Mouse (Mus musculus): ENCODE data around the gene Ptpn1. TPM values are rescaled to one million over a fixed set of nuclear protein-coding genes. Genes with fewer than 3 reads are reported as not detected.

The Ptpn1 gene
- polyA plus RNA-seq, 1 experiment from 2014 or later = 59.5 TPM

DNA sequence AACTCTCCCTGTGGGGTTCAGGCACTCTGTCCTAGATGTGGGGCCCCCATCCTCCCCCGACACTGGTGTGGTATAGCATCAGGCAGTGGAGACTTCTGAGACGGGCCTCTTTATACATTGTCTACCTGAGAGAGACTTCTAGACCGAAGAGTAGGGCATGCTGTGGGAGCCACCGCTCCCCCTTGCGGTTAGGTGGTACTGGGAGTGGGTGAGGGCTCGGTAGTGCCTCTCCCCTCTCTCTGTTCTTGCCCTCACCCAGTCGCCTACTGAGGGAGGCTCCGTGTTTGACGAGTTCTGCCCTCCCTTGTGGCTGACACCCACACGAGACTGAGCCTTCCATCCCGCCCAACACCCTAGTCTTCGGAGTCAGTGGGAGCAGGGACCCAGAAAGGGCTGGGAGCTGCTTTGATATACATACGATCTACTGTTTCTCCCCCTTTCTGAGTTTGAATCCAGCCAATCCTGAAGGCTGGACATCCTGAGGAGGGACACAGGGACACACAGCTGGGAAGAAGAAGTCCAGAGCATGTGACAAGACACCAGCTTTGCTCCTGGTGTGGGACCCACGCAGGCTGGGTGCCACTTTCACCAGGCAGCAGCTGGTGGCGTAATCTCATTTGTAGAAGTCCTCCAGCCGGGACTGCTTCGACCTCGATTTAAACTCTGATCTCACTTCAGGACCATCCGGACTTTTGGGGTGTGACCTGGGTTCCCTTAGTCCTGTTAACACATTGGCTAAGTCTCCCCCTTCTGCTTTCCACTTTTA lies 64.2 kb downstream of the Ptpn1 start:
- H3K36me3 ChIP-seq = no peaks in the 10 kb centered on the region
- H3K27ac ChIP-seq (ENCODE audit: poor library complexity, severe bottlenecking) = no peak overlapping the region
- peaks cover 25% of the 10 kb centered on the region for H3K4me1 ChIP-seq (replicated peaks)
- no peak overlapping the region for H3K4me2 ChIP-seq
- H3K27me3 ChIP-seq (replicated peaks) = peaks cover 15% of the 10 kb centered on the region; the same call in 1 of the 2 replicates
- 56% methylated on average over 19 of the region's 19 CpGs for WGBS
- H3K9me3 ChIP-seq (replicated peaks) = peaks cover 6% of the 10 kb centered on the region; the same call in 1 of the 2 replicates
- ATAC-seq (ENCODE audit: insufficient number of reproducible peaks, low FRiP score) = no peak
- no peak overlapping the region for H3K9ac ChIP-seq
- no peak overlapping the region for H3K4me3 ChIP-seq

DNA sequence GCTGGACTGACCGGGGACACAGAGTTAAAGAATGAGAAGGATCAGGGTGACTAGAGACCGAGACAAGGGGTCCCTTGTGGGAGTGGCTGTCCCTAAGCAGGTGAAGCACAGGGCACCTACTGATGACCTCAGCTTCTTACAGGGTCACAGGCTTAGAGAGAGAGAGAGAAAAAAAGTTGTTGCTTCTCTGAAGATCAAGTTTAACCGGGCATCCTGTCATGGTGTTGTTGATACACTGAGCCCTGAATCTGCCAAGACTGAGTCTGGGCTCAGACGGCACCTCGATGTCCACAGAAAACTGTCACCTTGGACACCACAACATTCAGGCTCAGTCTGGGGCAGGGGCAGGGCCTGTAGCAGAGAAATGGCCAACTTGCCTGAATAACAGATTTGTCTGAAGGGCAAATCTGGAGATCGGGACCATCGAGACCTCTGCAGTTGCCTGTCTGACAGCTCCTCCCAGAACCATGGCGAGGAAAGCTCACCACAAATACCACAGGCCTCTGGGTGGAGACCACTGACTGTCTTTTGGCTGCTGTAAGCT lies 64.9 kb downstream of the Ptpn1 start:
- H3K4me3 ChIP-seq = no peak overlapping the region
- H3K36me3 ChIP-seq = no peaks in the 10 kb centered on the region
- H3K9me3 ChIP-seq (replicated peaks) = peaks cover 6% of the 10 kb centered on the region; the same call in 1 of the 2 replicates
- 41% methylated on average over 8 of the region's 8 CpGs for WGBS
- no peak for ATAC-seq (ENCODE audit: insufficient number of reproducible peaks, low FRiP score)
- H3K4me1 ChIP-seq (replicated peaks) = peaks cover 25% of the 10 kb centered on the region
- no peak overlapping the region for H3K4me2 ChIP-seq
- peaks cover 15% of the 10 kb centered on the region; the same call in 1 of the 2 replicates for H3K27me3 ChIP-seq (replicated peaks)
- no peak overlapping the region for H3K27ac ChIP-seq (ENCODE audit: poor library complexity, severe bottlenecking)
- H3K9ac ChIP-seq = no peak overlapping the region

DNA sequence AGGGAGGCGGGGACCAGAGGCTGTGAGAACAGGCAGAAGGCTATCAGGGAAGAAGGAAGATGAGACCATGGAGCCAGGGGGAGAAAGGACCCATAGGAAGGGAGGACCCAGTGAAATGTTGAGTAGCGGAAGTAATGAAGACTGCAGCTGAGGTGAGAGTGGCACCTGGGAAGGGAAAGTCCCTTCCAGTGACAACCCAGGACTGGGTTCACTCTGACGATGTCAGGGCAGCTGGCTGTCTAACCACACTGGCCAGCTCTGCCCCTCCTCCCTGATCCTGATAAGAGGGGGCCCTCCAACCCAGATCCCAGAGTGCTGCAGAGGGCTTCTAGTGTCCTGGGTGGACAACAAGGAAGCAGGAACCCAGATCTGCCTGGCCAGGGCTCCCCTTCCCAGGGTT lies 65.7 kb downstream of the Ptpn1 start:
- Histone ChIP-seq H3K9ac (no peak overlapping the region), H3K9me3 (replicated peaks) (peaks cover 6% of the 10 kb centered on the region; the same call in 1 of the 2 replicates), H3K27me3 (replicated peaks) (peaks cover 11% of the 10 kb centered on the region; the same call in 1 of the 2 replicates), H3K4me2 (no peak overlapping the region), H3K27ac (ENCODE audit: poor library complexity, severe bottlenecking) (no peak overlapping the region), H3K4me3 (no peak overlapping the region), H3K36me3 (no peaks in the 10 kb centered on the region), H3K4me1 (replicated peaks) (peaks cover 25% of the 10 kb centered on the region)
- no peak for ATAC-seq (ENCODE audit: insufficient number of reproducible peaks, low FRiP score)
- 42% methylated on average over 3 of the region's 3 CpGs for WGBS

DNA sequence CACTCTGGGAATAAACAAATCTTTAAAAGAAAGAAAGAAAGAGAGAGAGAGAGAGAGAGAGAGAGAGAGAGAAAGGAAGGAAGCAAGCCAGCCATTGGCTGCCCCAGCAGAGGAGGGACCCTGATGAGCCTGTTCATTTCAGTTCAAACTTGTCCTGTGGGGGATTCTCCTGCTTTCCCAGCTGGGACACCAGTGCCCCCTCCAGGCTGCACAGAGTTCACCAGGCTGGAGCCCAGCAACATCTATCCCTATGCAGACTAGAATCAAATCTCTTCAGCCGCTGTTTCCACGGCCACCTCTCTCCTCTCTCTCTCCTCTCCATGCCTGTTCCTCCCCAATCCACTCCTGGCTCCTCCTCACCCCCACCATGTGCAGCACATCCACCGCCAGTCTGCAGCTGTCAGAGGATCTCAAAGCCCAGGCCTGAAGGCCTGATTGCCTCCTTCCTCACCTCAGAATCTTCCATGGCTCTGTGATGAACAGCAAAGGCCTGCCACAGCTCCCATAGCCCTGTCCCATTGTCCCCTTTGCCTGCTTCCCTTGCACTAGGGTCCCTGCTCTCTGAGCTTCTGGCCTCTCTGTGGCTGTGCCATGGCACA lies 67.4 kb downstream of the Ptpn1 start:
- WGBS = 79% methylated on average over 3 of the region's 3 CpGs
- no peaks in the 10 kb centered on the region for H3K36me3 ChIP-seq
- H3K9ac ChIP-seq = no peak overlapping the region
- no peak overlapping the region for H3K4me3 ChIP-seq
- peaks cover 25% of the 10 kb centered on the region for H3K4me1 ChIP-seq (replicated peaks)
- H3K27ac ChIP-seq (ENCODE audit: poor library complexity, severe bottlenecking) = no peak overlapping the region
- H3K9me3 ChIP-seq (replicated peaks) = peaks cover 6% of the 10 kb centered on the region; the same call in 1 of the 2 replicates
- H3K27me3 ChIP-seq (replicated peaks) = 0 out of 2 replicates have a peak, but pooled peaks cover 3% of the 10 kb centered on the region
- H3K4me2 ChIP-seq = no peak overlapping the region
- no peak for ATAC-seq (ENCODE audit: insufficient number of reproducible peaks, low FRiP score)

DNA sequence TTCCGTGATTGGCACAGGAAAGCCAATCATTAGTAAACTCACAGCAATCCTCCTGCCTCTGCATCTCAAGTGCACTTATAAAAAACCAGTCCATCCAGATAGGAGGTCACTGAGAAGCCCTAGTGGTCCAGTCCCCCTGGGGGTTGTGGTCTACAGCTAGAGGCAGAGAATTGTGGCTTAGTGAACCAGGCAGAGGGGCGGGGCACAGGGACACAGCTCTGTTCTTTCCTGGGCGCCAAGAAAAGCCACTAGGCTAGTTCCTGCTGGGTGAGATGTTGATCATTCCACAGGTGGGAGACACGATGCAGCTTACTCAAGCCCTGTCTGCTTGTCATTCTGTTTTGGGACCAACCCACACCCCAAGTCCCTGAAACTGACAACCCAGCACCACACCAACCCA lies 70.3 kb downstream of the Ptpn1 start:
- H3K4me1 ChIP-seq (replicated peaks) = peaks cover 30% of the 10 kb centered on the region
- H3K27me3 ChIP-seq (replicated peaks) = no peaks in the 10 kb centered on the region; the same call in 1 of the 2 replicates

DNA sequence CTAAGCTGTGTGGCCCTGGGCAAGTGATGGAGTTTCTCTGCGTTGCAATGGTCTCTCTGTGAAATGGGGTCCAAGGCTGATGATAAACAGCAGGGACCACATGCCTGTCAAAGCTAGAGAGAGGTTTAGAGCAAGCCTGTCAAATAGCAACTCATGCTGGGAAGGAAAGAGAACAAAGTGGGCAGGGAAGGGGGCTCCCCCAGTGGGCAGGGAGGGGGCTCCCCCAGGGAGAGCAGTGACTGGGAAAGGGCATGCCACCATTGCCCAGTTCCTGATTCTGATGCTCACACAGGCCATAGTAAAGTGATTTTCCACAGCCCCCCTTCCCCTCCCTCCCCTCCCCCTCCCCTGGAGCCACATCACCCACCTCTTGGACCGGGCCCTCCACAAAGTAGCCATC lies 71.0 kb downstream of the Ptpn1 start:
- H3K36me3 ChIP-seq = no peaks in the 10 kb centered on the region
- H3K4me3 ChIP-seq = no peak overlapping the region
- no peaks in the 10 kb centered on the region; the same call in 1 of the 2 replicates for H3K27me3 ChIP-seq (replicated peaks)
- no peak overlapping the region for H3K27ac ChIP-seq (ENCODE audit: poor library complexity, severe bottlenecking)
- H3K4me1 ChIP-seq (replicated peaks) = peaks cover 26% of the 10 kb centered on the region
- no peak for ATAC-seq (ENCODE audit: insufficient number of reproducible peaks, low FRiP score)
- no peak overlapping the region for H3K4me2 ChIP-seq
- 74% methylated on average over 2 of the region's 2 CpGs for WGBS
- H3K9me3 ChIP-seq (replicated peaks) = peaks cover 6% of the 10 kb centered on the region; the same call in 1 of the 2 replicates
- no peak overlapping the region for H3K9ac ChIP-seq

More for the DNA sequence above, 70.3 kb downstream of the Ptpn1 start:
- H3K36me3 ChIP-seq = no peaks in the 10 kb centered on the region
- no peak overlapping the region for H3K4me2 ChIP-seq
- peaks cover 6% of the 10 kb centered on the region; the same call in 1 of the 2 replicates for H3K9me3 ChIP-seq (replicated peaks)
- no peak overlapping the region for H3K9ac ChIP-seq
- H3K4me3 ChIP-seq = no peak overlapping the region
- 59% methylated on average over 4 of the region's 4 CpGs for WGBS
- ATAC-seq (ENCODE audit: insufficient number of reproducible peaks, low FRiP score) = no peak
- no peak overlapping the region for H3K27ac ChIP-seq (ENCODE audit: poor library complexity, severe bottlenecking)

DNA sequence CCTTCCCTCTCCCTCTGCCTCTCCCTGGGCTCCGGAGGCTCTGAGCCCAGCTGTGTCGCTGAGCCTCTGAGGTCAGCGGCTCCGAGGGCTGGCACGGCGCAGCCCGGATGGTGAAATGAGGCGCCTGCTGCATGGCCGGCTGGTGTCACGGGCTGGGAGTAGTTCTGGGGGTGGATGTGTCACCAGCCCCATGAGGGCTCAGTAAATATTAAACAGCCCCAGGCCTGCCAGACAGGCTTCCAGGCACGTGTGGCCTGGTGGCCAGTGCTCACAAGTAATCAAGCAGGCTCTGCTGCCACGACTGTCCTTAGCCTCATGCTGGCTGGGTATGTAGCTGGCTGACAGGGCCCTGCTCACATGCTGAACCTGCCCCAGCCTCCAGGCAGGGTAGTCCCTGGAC lies 71.6 kb downstream of the Ptpn1 start:
- ATAC-seq (ENCODE audit: insufficient number of reproducible peaks, low FRiP score) = no peak
- H3K9me3 ChIP-seq (replicated peaks) = peaks cover 6% of the 10 kb centered on the region; the same call in 1 of the 2 replicates
- no peaks in the 10 kb centered on the region for H3K36me3 ChIP-seq
- H3K27me3 ChIP-seq (replicated peaks) = no peaks in the 10 kb centered on the region; the same call in 1 of the 2 replicates
- 55% methylated on average over 12 of the region's 12 CpGs for WGBS
- no peak overlapping the region for H3K27ac ChIP-seq (ENCODE audit: poor library complexity, severe bottlenecking)
- peaks cover 23% of the 10 kb centered on the region for H3K4me1 ChIP-seq (replicated peaks)
- H3K4me3 ChIP-seq = no peak overlapping the region
- no peak overlapping the region for H3K4me2 ChIP-seq
- no peak overlapping the region for H3K9ac ChIP-seq

DNA sequence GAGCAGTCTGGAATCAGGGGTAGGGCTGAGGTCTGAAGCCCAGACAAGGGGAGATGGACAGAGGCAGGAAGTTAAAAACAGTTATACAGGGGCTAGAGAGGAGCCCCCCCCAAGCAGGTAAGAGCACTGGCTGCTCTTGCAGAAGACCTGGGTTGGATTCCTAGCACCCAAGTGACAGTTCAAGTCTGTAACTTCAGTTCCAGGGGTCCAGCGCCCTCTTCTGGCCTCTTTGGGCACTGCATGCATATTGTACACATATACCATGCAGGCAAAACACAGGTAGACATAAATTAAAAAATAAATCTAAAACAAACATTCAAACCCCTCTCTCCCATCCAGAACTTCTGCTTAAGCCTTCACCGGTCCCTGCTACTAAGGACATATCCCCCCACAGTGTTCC lies 72.5 kb downstream of the Ptpn1 start:
- no peaks in the 10 kb centered on the region; the same call in 1 of the 2 replicates for H3K27me3 ChIP-seq (replicated peaks)
- H3K9me3 ChIP-seq (replicated peaks) = peaks cover 6% of the 10 kb centered on the region; the same call in 1 of the 2 replicates
- ATAC-seq (ENCODE audit: insufficient number of reproducible peaks, low FRiP score) = no peak
- WGBS = 64% methylated on average over 2 of the region's 2 CpGs
- H3K4me2 ChIP-seq = no peak overlapping the region
- no peak overlapping the region for H3K27ac ChIP-seq (ENCODE audit: poor library complexity, severe bottlenecking)
- H3K9ac ChIP-seq = no peak overlapping the region
- no peaks in the 10 kb centered on the region for H3K36me3 ChIP-seq
- no peak overlapping the region for H3K4me3 ChIP-seq
- peaks cover 23% of the 10 kb centered on the region for H3K4me1 ChIP-seq (replicated peaks)

DNA sequence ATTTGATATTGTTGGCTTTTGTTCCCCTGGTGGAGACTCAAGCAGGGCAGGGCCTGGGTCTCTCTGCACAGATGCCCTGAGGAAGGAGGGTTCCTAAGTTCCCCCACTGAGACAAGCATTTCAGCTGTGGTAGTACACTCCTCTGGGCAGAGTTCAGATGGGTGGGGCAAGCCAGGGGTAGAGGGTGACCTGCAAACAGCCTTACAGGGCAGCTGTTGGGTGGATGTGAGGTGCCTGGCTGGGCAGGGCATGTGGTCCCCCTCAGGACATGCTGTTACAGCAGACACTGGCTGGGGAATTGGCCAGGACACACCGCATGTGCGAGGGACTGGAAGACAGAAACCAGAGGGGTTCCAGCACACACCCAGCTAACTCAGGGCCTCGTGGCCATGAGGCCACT lies 73.1 kb downstream of the Ptpn1 start:
- Histone ChIP-seq H3K9ac (no peak overlapping the region), H3K27ac (ENCODE audit: poor library complexity, severe bottlenecking) (no peak overlapping the region), H3K9me3 (replicated peaks) (peaks cover 6% of the 10 kb centered on the region; the same call in 1 of the 2 replicates), H3K36me3 (no peaks in the 10 kb centered on the region), H3K4me3 (no peak overlapping the region), H3K27me3 (replicated peaks) (no peaks in the 10 kb centered on the region; the same call in 1 of the 2 replicates), H3K4me1 (replicated peaks) (peaks cover 27% of the 10 kb centered on the region), H3K4me2 (no peak overlapping the region)
- 89% methylated on average over 3 of the region's 3 CpGs for WGBS
- ATAC-seq (ENCODE audit: insufficient number of reproducible peaks, low FRiP score) = no peak

DNA sequence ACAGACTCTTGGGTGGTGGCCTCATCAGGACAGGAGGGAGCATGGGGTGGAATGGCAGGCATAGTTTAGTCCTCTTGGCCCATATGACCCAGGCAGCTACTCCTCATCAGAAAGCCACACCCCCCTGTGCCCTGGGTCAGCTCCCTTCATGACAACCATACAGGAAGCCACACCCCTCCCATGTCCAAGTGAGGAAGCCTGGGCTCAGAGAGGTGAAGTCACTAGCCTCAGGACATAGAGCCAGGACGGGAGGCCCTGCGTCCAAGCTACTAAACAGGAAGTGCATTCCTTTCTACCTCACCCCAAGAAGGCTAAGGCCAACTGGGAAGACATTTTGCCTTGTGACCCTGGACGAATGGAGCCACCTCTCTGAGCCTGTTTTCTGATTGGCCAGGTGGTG lies 73.8 kb downstream of the Ptpn1 start:
- Histone ChIP-seq H3K36me3 (no peaks in the 10 kb centered on the region), H3K4me2 (no peak overlapping the region), H3K9me3 (replicated peaks) (peaks cover 1% of the 10 kb centered on the region; the same call in 1 of the 2 replicates), H3K4me1 (replicated peaks) (peaks cover 33% of the 10 kb centered on the region), H3K9ac (0 out of 2 replicates have a peak overlapping the region, but pooled peaks have one; percentile 39), H3K4me3 (no peak overlapping the region), H3K27ac (ENCODE audit: poor library complexity, severe bottlenecking) (no peak overlapping the region), H3K27me3 (replicated peaks) (no peaks in the 10 kb centered on the region; the same call in 1 of the 2 replicates)
- no peak for ATAC-seq (ENCODE audit: insufficient number of reproducible peaks, low FRiP score)
- 32% methylated on average over 3 of the region's 3 CpGs for WGBS

DNA sequence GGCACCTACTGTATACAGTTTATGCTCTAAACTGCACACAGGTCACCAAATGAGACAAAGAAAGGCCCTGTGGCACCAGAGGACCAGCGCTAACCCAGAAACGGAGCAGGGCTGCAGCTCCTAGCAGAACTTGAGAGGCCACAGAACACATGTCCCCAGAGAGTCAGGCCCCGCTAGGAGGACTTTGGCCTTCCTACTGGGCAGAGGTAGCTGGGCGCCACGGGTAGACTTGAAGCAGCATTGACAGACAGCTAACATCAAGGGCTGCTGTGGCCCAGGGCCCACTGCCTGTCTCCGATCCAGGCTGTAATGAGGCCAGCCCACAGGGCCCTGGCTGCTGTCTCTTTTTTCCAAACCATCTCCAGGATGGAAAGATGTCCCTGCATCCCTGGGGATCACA lies 74.6 kb downstream of the Ptpn1 start:
- Histone ChIP-seq H3K9me3 (replicated peaks) (no peaks in the 10 kb centered on the region), H3K27ac (ENCODE audit: poor library complexity, severe bottlenecking) (no peak overlapping the region), H3K4me1 (replicated peaks) (peaks cover 41% of the 10 kb centered on the region), H3K9ac (peak overlapping the region; percentile 39; the same call in 1 of the 2 replicates), H3K27me3 (replicated peaks) (no peaks in the 10 kb centered on the region; the same call in 1 of the 2 replicates), H3K36me3 (no peaks in the 10 kb centered on the region), H3K4me2 (no peak overlapping the region), H3K4me3 (no peak overlapping the region)
- ATAC-seq (ENCODE audit: insufficient number of reproducible peaks, low FRiP score) = no peak
- 81% methylated on average over 6 of the region's 6 CpGs for WGBS
